Mouse (Mus musculus): ENCODE data around the gene Tmem201. TPM values are rescaled to one million over a fixed set of nuclear protein-coding genes. Genes with fewer than 3 reads are reported as not detected.

Gene Tmem201
- polyA plus RNA-seq, 1 experiment from 2014 or later: 38.4 TPM

- no peak within 1 kb of the TSS for H3K4me2 ChIP-seq (ENCODE audit: low read length)
- ATAC-seq (ENCODE audit: insufficient number of reproducible peaks, insufficient read depth, low FRiP score, low read depth): no peak
- H3K9me3 ChIP-seq (ENCODE audit: control insufficient read depth, low read length): no peaks in the 10 kb centered on the region
- H3K4me3 ChIP-seq (ENCODE audit: control insufficient read depth in 1 of 2, insufficient read depth in 1 of 2, low read depth in 1 of 2, low read length in 2 of 2): no peak within 1 kb of the TSS
- 50% methylated on average over 19 of the region's 19 CpGs for WGBS
- peaks cover 5 to 8% of the 10 kb centered on the region in 2 experiments for H3K4me1 ChIP-seq (ENCODE audit: control insufficient read depth in 2 of 2, insufficient read depth in 2 of 2, low read length in 2 of 2)
- H3K36me3 ChIP-seq (ENCODE audit: control insufficient read depth, insufficient read depth, low read length): no peaks in the 10 kb centered on the region
- no peak within 1 kb of the TSS for H3K27ac ChIP-seq (replicated peaks in 1 of 2; ENCODE audit: control insufficient read depth in 1 of 2, insufficient read depth in 1 of 2, low read depth in 2 of 2, low read length in 2 of 2)
- H3K27me3 ChIP-seq (ENCODE audit: control insufficient read depth, insufficient read depth, low read length): peaks cover 15% of the 10 kb centered on the region
- H3K9ac ChIP-seq (ENCODE audit: low read length): no peak within 1 kb of the TSS
Observed at GRCm38 (mm10) chr4:149702210-149702979, 35.4 kb downstream of the Tmem201 start, which contains the start of gene Pik3cd. TSS of gene Pik3cd (minus strand) at chr4:149702571.

GRCm38 (mm10) chr4:149701426-149702209, 36.2 kb downstream of the Tmem201 start:
- H3K4me2 ChIP-seq (ENCODE audit: low read length): no peak overlapping the region
- no peak overlapping the region for H3K9ac ChIP-seq (ENCODE audit: low read length)
- H3K4me1 ChIP-seq (ENCODE audit: control insufficient read depth in 2 of 2, insufficient read depth in 2 of 2, low read length in 2 of 2): peaks cover 10 to 12% of the 10 kb centered on the region in 2 experiments
- 72% methylated on average over 18 of the region's 18 CpGs for WGBS
- H3K9me3 ChIP-seq (ENCODE audit: control insufficient read depth, low read length): no peaks in the 10 kb centered on the region
- no peaks in the 10 kb centered on the region for H3K36me3 ChIP-seq (ENCODE audit: control insufficient read depth, insufficient read depth, low read length)
- no peak for ATAC-seq (ENCODE audit: insufficient number of reproducible peaks, insufficient read depth, low FRiP score, low read depth)
- peaks cover 18% of the 10 kb centered on the region for H3K27me3 ChIP-seq (ENCODE audit: control insufficient read depth, insufficient read depth, low read length)
- H3K27ac ChIP-seq (replicated peaks in 1 of 2; ENCODE audit: control insufficient read depth in 1 of 2, insufficient read depth in 1 of 2, low read depth in 2 of 2, low read length in 2 of 2): no peak overlapping the region
- no peak overlapping the region for H3K4me3 ChIP-seq (ENCODE audit: control insufficient read depth in 1 of 2, insufficient read depth in 1 of 2, low read depth in 1 of 2, low read length in 2 of 2)

- ATAC-seq (ENCODE audit: insufficient number of reproducible peaks, insufficient read depth, low FRiP score, low read depth): no peak
- WGBS: 79% methylated on average over 4 of the region's 4 CpGs
- Histone ChIP-seq H3K4me3 (ENCODE audit: control insufficient read depth in 1 of 2, insufficient read depth in 1 of 2, low read depth in 1 of 2, low read length in 2 of 2) (no peak overlapping the region), H3K36me3 (ENCODE audit: control insufficient read depth, insufficient read depth, low read length) (no peaks in the 10 kb centered on the region), H3K9me3 (ENCODE audit: control insufficient read depth, low read length) (no peaks in the 10 kb centered on the region), H3K4me2 (ENCODE audit: low read length) (no peak overlapping the region), H3K27me3 (ENCODE audit: control insufficient read depth, insufficient read depth, low read length) (peaks cover 18% of the 10 kb centered on the region), H3K27ac (replicated peaks in 1 of 2; ENCODE audit: control insufficient read depth in 1 of 2, insufficient read depth in 1 of 2, low read depth in 2 of 2, low read length in 2 of 2) (no peak overlapping the region), H3K4me1 (ENCODE audit: control insufficient read depth in 2 of 2, insufficient read depth in 2 of 2, low read length in 2 of 2) (peaks cover 16% of the 10 kb centered on the region in 2 experiments), H3K9ac (ENCODE audit: low read length) (no peak overlapping the region)
Observed at GRCm38 (mm10) chr4:149699953-149700352, 37.9 kb downstream of the Tmem201 start.

GRCm38 (mm10) chr4:149698197-149698821, 39.5 kb downstream of the Tmem201 start:
- Histone ChIP-seq H3K9me3 (ENCODE audit: control insufficient read depth, low read length) (no peaks in the 10 kb centered on the region), H3K4me3 (ENCODE audit: control insufficient read depth in 1 of 2, insufficient read depth in 1 of 2, low read depth in 1 of 2, low read length in 2 of 2) (peak overlapping the region; percentile 50 to 54), H3K27me3 (ENCODE audit: control insufficient read depth, insufficient read depth, low read length) (peaks cover 18% of the 10 kb centered on the region), H3K4me2 (ENCODE audit: low read length) (peak overlapping the region; percentile 92), H3K27ac (replicated peaks in 1 of 2; ENCODE audit: control insufficient read depth in 1 of 2, insufficient read depth in 1 of 2, low read depth in 2 of 2, low read length in 2 of 2) (0 out of 4 replicates have a peak overlapping the region, but pooled peaks of 1 of the 2 experiments have one; percentile 16), H3K9ac (ENCODE audit: low read length) (peak overlapping the region; percentile 73), H3K36me3 (ENCODE audit: control insufficient read depth, insufficient read depth, low read length) (no peaks in the 10 kb centered on the region), H3K4me1 (ENCODE audit: control insufficient read depth in 2 of 2, insufficient read depth in 2 of 2, low read length in 2 of 2) (peaks cover 16% of the 10 kb centered on the region in 2 experiments)
- WGBS: 1% methylated on average over 35 of the region's 35 CpGs
- peak; percentile 20; the same call in 1 of the 2 replicates for ATAC-seq (ENCODE audit: insufficient number of reproducible peaks, insufficient read depth, low FRiP score, low read depth)

- Histone ChIP-seq H3K27me3 (ENCODE audit: control insufficient read depth, insufficient read depth, low read length) (peaks cover 18% of the 10 kb centered on the region), H3K27ac (replicated peaks in 1 of 2; ENCODE audit: control insufficient read depth in 1 of 2, insufficient read depth in 1 of 2, low read depth in 2 of 2, low read length in 2 of 2) (0 out of 4 replicates have a peak overlapping the region, but pooled peaks of 1 of the 2 experiments have one; percentile 16), H3K9me3 (ENCODE audit: control insufficient read depth, low read length) (no peaks in the 10 kb centered on the region), H3K4me1 (ENCODE audit: control insufficient read depth in 2 of 2, insufficient read depth in 2 of 2, low read length in 2 of 2) (peaks cover 13 to 15% of the 10 kb centered on the region in 2 experiments), H3K4me2 (ENCODE audit: low read length) (peak overlapping the region; percentile 92), H3K9ac (ENCODE audit: low read length) (peak overlapping the region; percentile 73), H3K36me3 (ENCODE audit: control insufficient read depth, insufficient read depth, low read length) (no peaks in the 10 kb centered on the region), H3K4me3 (ENCODE audit: control insufficient read depth in 1 of 2, insufficient read depth in 1 of 2, low read depth in 1 of 2, low read length in 2 of 2) (peak overlapping the region; percentile 50 to 54)
- ATAC-seq (ENCODE audit: insufficient number of reproducible peaks, insufficient read depth, low FRiP score, low read depth): no peak
- 21% methylated on average over 15 of the region's 15 CpGs for WGBS
Observed at GRCm38 (mm10) chr4:149697506-149698196, 40.2 kb downstream of the Tmem201 start.

GRCm38 (mm10) chr4:149696189-149696971, 41.5 kb downstream of the Tmem201 start:
- no peak for ATAC-seq (ENCODE audit: insufficient number of reproducible peaks, insufficient read depth, low FRiP score, low read depth)
- Histone ChIP-seq H3K27me3 (ENCODE audit: control insufficient read depth, insufficient read depth, low read length) (peaks cover 18% of the 10 kb centered on the region), H3K9ac (ENCODE audit: low read length) (0 out of 2 replicates have a peak overlapping the region, but pooled peaks have one; percentile 0), H3K4me1 (ENCODE audit: control insufficient read depth in 2 of 2, insufficient read depth in 2 of 2, low read length in 2 of 2) (peaks cover 10 to 13% of the 10 kb centered on the region in 2 experiments; a peak in 3 of 4 replicates), H3K4me2 (ENCODE audit: low read length) (peak overlapping the region; percentile 26), H3K4me3 (ENCODE audit: control insufficient read depth in 1 of 2, insufficient read depth in 1 of 2, low read depth in 1 of 2, low read length in 2 of 2) (no peak overlapping the region), H3K27ac (replicated peaks in 1 of 2; ENCODE audit: control insufficient read depth in 1 of 2, insufficient read depth in 1 of 2, low read depth in 2 of 2, low read length in 2 of 2) (no peak overlapping the region), H3K9me3 (ENCODE audit: control insufficient read depth, low read length) (no peaks in the 10 kb centered on the region), H3K36me3 (ENCODE audit: control insufficient read depth, insufficient read depth, low read length) (no peaks in the 10 kb centered on the region)
- 23% methylated on average over 16 of the region's 16 CpGs for WGBS

Data from heart, embryonic 14.5 days (tissue).